Mouse (Mus musculus): ENCODE data around the gene Sppl3.

- TF ChIP-seq CTCF (IDR thresholded peaks at IDR 0.05; ENCODE audit: borderline replicate concordance, control insufficient read depth, extremely low read depth, insufficient read depth, low read length, poor library complexity) (no peak), POLR2A (IDR thresholded peaks at IDR 0.05; ENCODE audit: control insufficient read depth, extremely low read depth, insufficient read depth, low read length, poor library complexity) (no peak)
These were observed 9.5 kb upstream of the Sppl3 start for GRCm38 (mm10) chr5:115001464-115001863.
